ENCODE assay signal across 36 mouse cellular contexts in genomic region chr3:68936709-68937108, GRCm38 (mm10).
"Had no signal": no experiment of that assay in that cellular context is flagged by ENCODE, and none has a peak within 500 bp of the region (broad histone marks: within the 10 kb centered on the region; RNA-seq: fewer than 3 reads in every experiment).

No protein-coding gene starts in this region.

- DNase-seq: heart, postnatal 10 days; heart, postnatal 14 days; heart, postnatal 36 days; heart, postnatal 4 days; kidney, adult 11 months; kidney, adult 18-20 months; kidney, adult 2 months; kidney, adult 8-10 months; kidney, adult 9 months; kidney, postnatal 10 days; kidney, postnatal 14 days; kidney, postnatal 25 days; kidney, postnatal 36 days; kidney, postnatal 4 days; layer of hippocampus, adult 9-11 months; layer of hippocampus, postnatal 36 days had no signal

- H3K4me1 ChIP-seq: heart, embryonic 10.5 days; heart, embryonic 12.5 days; heart, embryonic 13.5 days; heart, embryonic 15.5 days; hindbrain, embryonic 10.5 days; hindbrain, embryonic 12.5 days; hindbrain, embryonic 13.5 days; hindbrain, embryonic 15.5 days; intestine, embryonic 15.5 days; kidney, embryonic 15.5 days had no signal

- H3K9me3 ChIP-seq: heart, embryonic 10.5 days; heart, embryonic 15.5 days; hindbrain, embryonic 12.5 days; hindbrain, embryonic 13.5 days; hindbrain, embryonic 15.5 days; intestine, embryonic 15.5 days; kidney, embryonic 15.5 days had no signal

- ATAC-seq: hindbrain, embryonic 16.5 days; hindbrain, postnatal 0 days; inflammation-experienced regulatory T-cells, adult 6 months; intestine, embryonic 15.5 days; intestine, embryonic 16.5 days; intestine, postnatal 0 days had no signal

- H3K27ac ChIP-seq: heart, embryonic 10.5 days; heart, embryonic 13.5 days; heart, embryonic 15.5 days; hindbrain, embryonic 10.5 days; hindbrain, embryonic 12.5 days; hindbrain, embryonic 13.5 days; hindbrain, embryonic 14.5 days; hindbrain, embryonic 15.5 days; hindbrain, postnatal 0 days; intestine, embryonic 15.5 days; kidney, embryonic 15.5 days; kidney, postnatal 0 days; layer of hippocampus, adult 2 months; left cerebral cortex, adult 2 months had no signal

- H3K4me2 ChIP-seq: heart, embryonic 11.5 days; heart, embryonic 12.5 days; heart, embryonic 13.5 days; heart, embryonic 15.5 days; hindbrain, embryonic 12.5 days; hindbrain, embryonic 13.5 days; hindbrain, embryonic 14.5 days; hindbrain, embryonic 15.5 days; intestine, embryonic 15.5 days; kidney, embryonic 15.5 days had no signal

- H3K4me3 ChIP-seq: heart, embryonic 10.5 days; heart, embryonic 12.5 days; heart, embryonic 13.5 days; heart, embryonic 15.5 days; hindbrain, embryonic 10.5 days; hindbrain, embryonic 12.5 days; hindbrain, embryonic 13.5 days; hindbrain, embryonic 15.5 days; intestine, embryonic 15.5 days; kidney, embryonic 15.5 days; layer of hippocampus, adult 2 months; left cerebral cortex, adult 2 months had no signal

- H3K27me3 ChIP-seq: heart, embryonic 12.5 days; heart, embryonic 13.5 days; heart, embryonic 15.5 days; hindbrain, embryonic 12.5 days; hindbrain, embryonic 13.5 days; hindbrain, embryonic 15.5 days; intestine, embryonic 15.5 days; kidney, embryonic 15.5 days had no signal

- H3K9ac ChIP-seq: heart, embryonic 12.5 days; heart, embryonic 13.5 days; heart, embryonic 15.5 days; hindbrain, embryonic 12.5 days; hindbrain, embryonic 13.5 days; hindbrain, embryonic 14.5 days; hindbrain, embryonic 15.5 days; intestine, embryonic 15.5 days; kidney, embryonic 15.5 days had no signal
